Mouse (Mus musculus) cerebellum, adult 2 months (tissue): ENCODE measurements around the gene Zfp609.

Experiments
- CTCF ChIP-seq: fragments of 200-500 bp; IDR thresholded peaks from 2 replicates; pipeline ENCODE4 v1.5.1; 2011; ENCODE audit warnings: low read depth, mild to moderate bottlenecking, control low read depth, low read length, moderate library complexity, borderline replicate concordance; ENCODE audit not compliant: insufficient read depth
- POLR2A ChIP-seq: fragments of 200-500 bp; IDR thresholded peaks from 2 replicates; pipeline ENCODE4 v1.6.1; 2011; ENCODE audit warnings: low read length, control low read depth, borderline replicate concordance; ENCODE audit not compliant: insufficient read depth

DNA sequence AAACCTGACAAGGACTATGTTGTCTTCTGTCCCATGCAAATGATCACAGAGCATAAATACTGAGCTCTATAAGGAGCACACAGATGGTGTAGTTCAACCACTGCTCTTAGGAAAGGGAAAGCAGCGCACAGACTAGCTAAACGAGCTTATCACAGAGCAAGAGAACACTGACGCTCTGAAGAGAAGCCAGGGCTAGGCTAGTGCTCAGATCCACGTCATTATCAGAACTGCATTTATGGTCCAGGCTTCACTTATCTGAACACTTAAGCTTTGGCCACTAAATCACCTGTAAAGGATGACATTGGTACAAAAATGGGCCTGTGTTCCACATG, 102.1 kb downstream of the Zfp609 start:
- TF ChIP-seq CTCF = no peak
- TF ChIP-seq POLR2A = no peak
